Mouse (Mus musculus) ovary, adult 18-20 months (tissue): ENCODE data around the gene Sgcd.
"Not testable (repeated sequence)": the region's sequence is repeated elsewhere in the genome, so short reads cannot be mapped to it uniquely, and the experiment has no call there.

Source experiments
- DNase-seq: peaks from one replicate; pipeline ENCODE4 v3.0.0; 2022; ENCODE audit warnings: low spot score, mixed read lengths

Gene Sgcd

GRCm38 (mm10) chr11:47460149-47460548, 528.6 kb downstream of the Sgcd start:
- DNase-seq: no peak

- no peak for DNase-seq
Measured at GRCm38 (mm10) chr11:47459214-47459613, 529.6 kb downstream of the Sgcd start.

GRCm38 (mm10) chr11:47447790-47448189, 541.0 kb downstream of the Sgcd start:
- no peak for DNase-seq

GRCm38 (mm10) chr11:47446337-47446736, 542.4 kb downstream of the Sgcd start:
- DNase-seq: no peak

GRCm38 (mm10) chr11:47445683-47446082, 543.1 kb downstream of the Sgcd start:
- DNase-seq: no peak

- no peak for DNase-seq
Measured at GRCm38 (mm10) chr11:47442266-47442665, 546.5 kb downstream of the Sgcd start.

GRCm38 (mm10) chr11:47399607-47400006, 589.2 kb downstream of the Sgcd start:
- DNase-seq: no peak

- not testable (repeated sequence) for DNase-seq
Measured at GRCm38 (mm10) chr11:47390798-47391197, 598.0 kb downstream of the Sgcd start.

- no peak for DNase-seq
Measured at GRCm38 (mm10) chr11:47389327-47389726, 599.4 kb downstream of the Sgcd start.

- no peak for DNase-seq
Measured at GRCm38 (mm10) chr11:47387726-47388125, 601.0 kb downstream of the Sgcd start.

GRCm38 (mm10) chr11:47386136-47386535, 602.6 kb downstream of the Sgcd start:
- no peak for DNase-seq

GRCm38 (mm10) chr11:47379630-47379958, 609.2 kb downstream of the Sgcd start:
- no peak for DNase-seq

GRCm38 (mm10) chr11:47378843-47379629, 609.7 kb downstream of the Sgcd start:
- peak; percentile 9 for DNase-seq

GRCm38 (mm10) chr11:47377421-47377820, 611.3 kb downstream of the Sgcd start:
- DNase-seq: no peak

- no peak for DNase-seq
Measured at GRCm38 (mm10) chr11:47376915-47377314, 611.9 kb downstream of the Sgcd start.

- DNase-seq: no peak
Measured at GRCm38 (mm10) chr11:47371616-47372015, 617.2 kb downstream of the Sgcd start.

- no peak for DNase-seq
Measured at GRCm38 (mm10) chr11:47351585-47351984, 637.2 kb downstream of the Sgcd start.

- no peak for DNase-seq
Measured at GRCm38 (mm10) chr11:47343486-47343885, 645.3 kb downstream of the Sgcd start.

- DNase-seq: no peak
Measured at GRCm38 (mm10) chr11:47333702-47334101, 655.1 kb downstream of the Sgcd start.

- no peak for DNase-seq
Measured at GRCm38 (mm10) chr11:47305579-47305978, 683.2 kb downstream of the Sgcd start.

- no peak for DNase-seq
Measured at GRCm38 (mm10) chr11:47304702-47305450, 683.9 kb downstream of the Sgcd start.

GRCm38 (mm10) chr11:47299777-47300176, 689.0 kb downstream of the Sgcd start:
- no peak for DNase-seq

GRCm38 (mm10) chr11:47297805-47298340, 690.9 kb downstream of the Sgcd start:
- no peak for DNase-seq
